Mouse (Mus musculus): ENCODE measurements at regions not wholly inside any gene's neighbourhood (a gene's known extent, or its start where the extent isn't known, plus 50 kb on each side); places are given as distances from the start of the nearest gene placed in this dataset.

DNA sequence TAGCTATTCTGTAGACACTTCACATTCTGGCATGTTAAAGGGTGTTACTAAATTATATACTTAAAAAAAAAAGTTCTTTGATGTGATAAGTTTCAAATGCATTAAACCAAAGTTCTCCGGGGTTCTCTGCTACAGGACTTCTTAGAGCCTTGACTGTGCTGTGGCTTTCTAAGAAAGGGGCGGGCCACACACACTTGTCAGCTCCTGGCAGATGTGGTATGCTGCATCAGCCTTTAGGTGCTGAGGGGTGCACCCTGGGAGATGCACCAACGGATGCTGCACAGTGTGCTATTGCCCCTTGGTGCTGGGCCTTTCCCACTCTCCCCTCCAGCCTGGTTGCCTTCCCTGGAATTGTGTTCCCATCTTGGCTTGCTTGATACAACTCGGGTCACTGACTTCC lies 125.0 kb downstream of the Bcl2l11 start:
- Histone ChIP-seq H3K4me2 (ENCODE audit: low read depth) (no peak overlapping the region), H3K79me2 (ENCODE audit: control insufficient read depth, insufficient read depth) (no peaks in the 10 kb centered on the region), H3ac (ENCODE audit: control insufficient read depth, insufficient read length) (no peak overlapping the region), H3K4me3 (no peak overlapping the region), H3K27me3 (ENCODE audit: control insufficient read depth, insufficient read depth, insufficient read length) (no peaks in the 10 kb centered on the region), H3K36me3 (ENCODE audit: control insufficient read depth, insufficient read depth) (no peaks in the 10 kb centered on the region)
- TF ChIP-seq POLR2AphosphoS2 (IDR thresholded peaks at IDR 0.05; ENCODE audit: insufficient read length, low read depth), result no peak
- TF ChIP-seq POLR2A (IDR thresholded peaks at IDR 0.05; ENCODE audit: insufficient read length, low read depth), result no peak
- no peak for TF ChIP-seq E2F4 (IDR thresholded peaks at IDR 0.05; ENCODE audit: insufficient read depth)
- no peak for TF ChIP-seq CEBPB (IDR thresholded peaks at IDR 0.05; ENCODE audit: insufficient read depth, poor library complexity, severe bottlenecking)
- no peak for TF ChIP-seq USF1 (IDR thresholded peaks at IDR 0.05; ENCODE audit: low read depth)
- TF ChIP-seq TCF3 (IDR thresholded peaks at IDR 0.05; ENCODE audit: insufficient read length, low read depth), result no peak
- no peak for TF ChIP-seq TCF12 (IDR thresholded peaks at IDR 0.05; ENCODE audit: insufficient read depth, poor library complexity, severe bottlenecking)
- no peak for TF ChIP-seq MYOG (IDR thresholded peaks at IDR 0.05; ENCODE audit: control insufficient read depth in 1 of 3, insufficient read depth in 1 of 3, insufficient read length in 2 of 3, low read depth in 2 of 3)
- TF ChIP-seq MYOD1 (IDR thresholded peaks at IDR 0.05; ENCODE audit: control insufficient read depth in 1 of 3, insufficient read length in 2 of 3, low read depth in 2 of 3), result no peak
- TF ChIP-seq MAX (IDR thresholded peaks at IDR 0.05; ENCODE audit: low read depth), result no peak
- TF ChIP-seq REST (IDR thresholded peaks at IDR 0.05; ENCODE audit: insufficient read depth, insufficient read length), result no peak

DNA sequence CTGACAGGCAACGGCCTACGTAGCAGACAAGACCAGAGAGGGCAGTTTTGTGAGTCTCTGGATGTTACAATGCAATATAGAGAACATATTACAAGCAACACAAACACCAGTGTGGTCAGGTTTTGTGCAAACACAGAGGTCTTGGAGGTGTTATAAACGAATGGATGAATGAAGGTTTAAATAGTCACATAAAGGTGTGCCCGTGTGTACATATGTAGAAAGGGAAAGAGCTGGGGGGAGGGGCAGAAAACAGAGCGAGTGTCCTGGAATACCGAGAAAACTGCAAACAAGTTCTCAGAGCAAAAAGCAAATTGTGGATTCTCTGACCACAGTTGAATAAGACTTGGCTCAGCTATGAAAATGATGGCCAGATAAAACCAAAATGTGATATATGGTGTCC lies 130.8 kb downstream of the Bcl2l11 start:
- H3ac ChIP-seq (ENCODE audit: control insufficient read depth, insufficient read length), result no peak overlapping the region
- H3K4me2 ChIP-seq (ENCODE audit: low read depth), result no peak overlapping the region
- TF ChIP-seq REST (IDR thresholded peaks at IDR 0.05; ENCODE audit: insufficient read depth, insufficient read length) (no peak), TCF12 (IDR thresholded peaks at IDR 0.05; ENCODE audit: insufficient read depth, poor library complexity, severe bottlenecking) (no peak), MAX (IDR thresholded peaks at IDR 0.05; ENCODE audit: low read depth) (no peak), CEBPB (IDR thresholded peaks at IDR 0.05; ENCODE audit: insufficient read depth, poor library complexity, severe bottlenecking) (no peak), TCF3 (IDR thresholded peaks at IDR 0.05; ENCODE audit: insufficient read length, low read depth) (no peak), MYOG (IDR thresholded peaks at IDR 0.05; ENCODE audit: control insufficient read depth in 1 of 3, insufficient read depth in 1 of 3, insufficient read length in 2 of 3, low read depth in 2 of 3) (no peak), USF1 (IDR thresholded peaks at IDR 0.05; ENCODE audit: low read depth) (no peak)
- no peaks in the 10 kb centered on the region for H3K27me3 ChIP-seq (ENCODE audit: control insufficient read depth, insufficient read depth, insufficient read length)
- H3K36me3 ChIP-seq (ENCODE audit: control insufficient read depth, insufficient read depth), result no peaks in the 10 kb centered on the region
- H3K4me3 ChIP-seq, result no peak overlapping the region
- no peaks in the 10 kb centered on the region for H3K79me2 ChIP-seq (ENCODE audit: control insufficient read depth, insufficient read depth)

DNA sequence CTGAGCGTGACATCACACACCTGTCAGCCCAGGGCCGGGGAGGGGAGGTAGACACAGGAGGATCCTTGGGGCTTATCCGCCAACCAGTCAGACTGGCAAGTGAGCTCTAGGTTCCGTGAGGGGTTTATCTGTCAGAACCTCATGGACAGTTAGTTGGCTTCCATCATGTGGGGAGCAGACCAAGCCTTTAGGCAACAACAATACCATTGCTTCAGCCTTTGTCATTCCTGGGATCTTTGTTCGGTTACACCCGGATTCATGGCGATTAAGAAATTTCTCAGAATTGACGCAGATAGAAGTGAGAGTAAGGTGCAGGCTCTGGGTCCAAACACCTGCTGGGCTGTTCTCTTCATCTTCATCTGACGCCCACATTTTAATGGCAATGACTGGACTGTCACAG lies 131.4 kb downstream of the Bcl2l11 start:
- Histone ChIP-seq H3K4me2 (ENCODE audit: low read depth) (no peak overlapping the region), H3K4me3 (no peak overlapping the region), H3K27me3 (ENCODE audit: control insufficient read depth, insufficient read depth, insufficient read length) (no peaks in the 10 kb centered on the region), H3K79me2 (ENCODE audit: control insufficient read depth, insufficient read depth) (no peaks in the 10 kb centered on the region), H3K36me3 (ENCODE audit: control insufficient read depth, insufficient read depth) (no peaks in the 10 kb centered on the region), H3ac (ENCODE audit: control insufficient read depth, insufficient read length) (no peak overlapping the region)
- TF ChIP-seq POLR2AphosphoS2 (IDR thresholded peaks at IDR 0.05; ENCODE audit: insufficient read length, low read depth) (no peak), MYOG (IDR thresholded peaks at IDR 0.05; ENCODE audit: control insufficient read depth in 1 of 3, insufficient read depth in 1 of 3, insufficient read length in 2 of 3, low read depth in 2 of 3) (peak in 1 of 3 experiments; percentile 45)

DNA sequence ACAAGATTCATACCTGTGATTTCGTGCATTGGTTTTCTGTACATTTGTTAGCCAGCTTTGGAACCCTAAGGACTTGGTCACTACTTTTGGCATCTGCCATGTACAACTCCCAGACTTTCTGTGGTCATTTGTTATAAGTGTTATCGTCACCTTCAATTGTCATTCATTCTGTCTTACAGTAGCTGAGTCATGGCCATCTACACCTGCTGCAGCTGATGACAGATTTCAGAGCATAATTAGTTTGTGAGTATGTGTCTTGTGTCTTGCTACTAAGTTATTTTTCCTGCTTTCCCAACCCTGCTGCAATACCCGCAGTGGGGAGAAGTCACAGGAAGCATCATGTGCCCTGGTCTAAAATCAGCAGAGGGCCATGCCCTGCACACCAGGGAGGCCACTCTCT lies 138.0 kb downstream of the Bcl2l11 start:
- TF ChIP-seq MYOD1 (IDR thresholded peaks at IDR 0.05; ENCODE audit: control insufficient read depth in 1 of 3, insufficient read length in 2 of 3, low read depth in 2 of 3) (peak; percentile 29 to 83 (median 81)), USF1 (IDR thresholded peaks at IDR 0.05; ENCODE audit: low read depth) (no peak), CEBPB (IDR thresholded peaks at IDR 0.05; ENCODE audit: insufficient read depth, poor library complexity, severe bottlenecking) (no peak), MYOG (IDR thresholded peaks at IDR 0.05; ENCODE audit: control insufficient read depth in 1 of 3, insufficient read depth in 1 of 3, insufficient read length in 2 of 3, low read depth in 2 of 3) (peak in 1 of 3 experiments; percentile 70), POLR2AphosphoS2 (IDR thresholded peaks at IDR 0.05; ENCODE audit: insufficient read length, low read depth) (no peak)
- no peaks in the 10 kb centered on the region for H3K27me3 ChIP-seq (ENCODE audit: control insufficient read depth, insufficient read depth, insufficient read length)
- no peaks in the 10 kb centered on the region for H3K36me3 ChIP-seq (ENCODE audit: control insufficient read depth, insufficient read depth)

DNA sequence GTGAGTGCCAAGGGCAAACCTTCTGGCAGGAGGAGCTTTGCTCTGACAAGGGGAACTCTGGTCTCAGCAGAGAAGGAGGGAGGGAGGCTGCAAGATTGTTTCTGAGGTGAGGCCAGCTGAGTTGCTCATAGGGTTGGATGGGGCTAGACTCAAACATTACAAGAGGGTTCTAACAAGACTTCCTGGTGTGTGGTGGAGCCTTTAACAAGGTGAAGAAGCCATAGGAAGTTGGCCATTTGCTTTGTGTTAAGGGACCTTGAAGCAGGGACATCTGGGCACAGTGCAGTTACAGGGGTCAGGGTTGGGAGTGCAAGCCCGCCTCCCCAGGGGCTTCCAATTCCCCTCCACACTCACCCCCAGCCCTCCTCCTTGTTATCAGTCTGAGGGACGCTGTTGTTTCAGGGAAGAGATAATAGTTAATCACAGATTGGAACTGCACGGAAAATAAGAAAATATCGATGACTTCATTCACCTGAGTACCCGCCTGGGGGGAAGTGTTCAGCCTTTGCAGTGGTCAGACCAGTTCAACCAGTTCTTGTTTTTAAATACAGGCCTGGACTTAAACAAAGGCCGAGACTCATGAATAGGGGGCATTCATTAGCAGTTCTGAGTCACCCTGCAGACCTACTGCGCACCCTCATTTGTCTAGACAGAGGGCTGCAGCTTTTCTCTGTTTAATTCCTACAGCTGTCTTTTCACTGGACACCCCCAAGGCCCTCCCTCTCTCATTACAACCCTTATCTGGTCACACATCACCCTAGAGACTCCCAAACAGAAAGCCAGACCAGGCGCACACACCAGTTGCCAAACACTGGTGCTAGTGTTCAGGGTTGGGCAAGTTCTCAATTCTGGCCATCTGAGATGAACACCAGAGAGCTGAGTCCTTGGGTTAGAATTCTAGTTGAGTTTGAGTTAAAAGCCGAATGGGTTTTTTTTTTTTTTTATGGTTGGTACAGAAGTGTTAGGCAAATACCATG lies 139.5 kb downstream of the Bcl2l11 start:
- Histone ChIP-seq H3ac (ENCODE audit: control insufficient read depth, insufficient read length) (no peak overlapping the region), H3K36me3 (ENCODE audit: control insufficient read depth, insufficient read depth) (no peaks in the 10 kb centered on the region), H3K4me3 (no peak overlapping the region), H3K79me2 (ENCODE audit: control insufficient read depth, insufficient read depth) (no peaks in the 10 kb centered on the region), H3K27me3 (ENCODE audit: control insufficient read depth, insufficient read depth, insufficient read length) (no peaks in the 10 kb centered on the region), H3K4me2 (ENCODE audit: low read depth) (no peak overlapping the region)
- TF ChIP-seq REST (IDR thresholded peaks at IDR 0.05; ENCODE audit: insufficient read depth, insufficient read length) (no peak), SRF (IDR thresholded peaks at IDR 0.05; ENCODE audit: control insufficient read depth, insufficient read length, low read depth) (no peak), TCF12 (IDR thresholded peaks at IDR 0.05; ENCODE audit: insufficient read depth, poor library complexity, severe bottlenecking) (no peak), MYOD1 (IDR thresholded peaks at IDR 0.05; ENCODE audit: control insufficient read depth in 1 of 3, insufficient read length in 2 of 3, low read depth in 2 of 3) (no peak), E2F4 (IDR thresholded peaks at IDR 0.05; ENCODE audit: insufficient read depth) (no peak), MYOG (IDR thresholded peaks at IDR 0.05; ENCODE audit: control insufficient read depth in 1 of 3, insufficient read depth in 1 of 3, insufficient read length in 2 of 3, low read depth in 2 of 3) (no peak), USF1 (IDR thresholded peaks at IDR 0.05; ENCODE audit: low read depth) (no peak), POLR2AphosphoS2 (IDR thresholded peaks at IDR 0.05; ENCODE audit: insufficient read length, low read depth) (no peak), CEBPB (IDR thresholded peaks at IDR 0.05; ENCODE audit: insufficient read depth, poor library complexity, severe bottlenecking) (no peak), POLR2A (IDR thresholded peaks at IDR 0.05; ENCODE audit: insufficient read length, low read depth) (no peak), MAX (IDR thresholded peaks at IDR 0.05; ENCODE audit: low read depth) (no peak), TCF3 (IDR thresholded peaks at IDR 0.05; ENCODE audit: insufficient read length, low read depth) (no peak)

More for the DNA sequence above, 138.0 kb downstream of the Bcl2l11 start:
- H3ac ChIP-seq (ENCODE audit: control insufficient read depth, insufficient read length), result no peak overlapping the region
- H3K4me2 ChIP-seq (ENCODE audit: low read depth), result no peak overlapping the region
- no peaks in the 10 kb centered on the region for H3K79me2 ChIP-seq (ENCODE audit: control insufficient read depth, insufficient read depth)
- no peak overlapping the region for H3K4me3 ChIP-seq
